Mouse (Mus musculus) Patski (cell line): ENCODE results near the gene Amt. TPM values are rescaled to one million over a fixed set of nuclear protein-coding genes. Genes with fewer than 3 reads are reported as not detected.

ENCODE experiments used
- ATAC-seq: fragments of 100-300 bp; one replicate; pipeline ENCODE4 v1.8.0; 2021
- CTCF ChIA-PET: fragments of 350-600 bp; sonication (Branson Sonifier 250); formaldehyde crosslinking; loops from one replicate; lab custom pipeline; 2022; ENCODE audit warnings: inconsistent platforms; lab: Charles Lee
- POLR2A ChIA-PET: fragments of 350-600 bp; sonication (Branson Sonifier 250); formaldehyde crosslinking; loops from one replicate; lab custom pipeline; 2022; ENCODE audit warnings: antibody characterized with exemption, inconsistent platforms; lab: Charles Lee
- DNase-seq: peaks from one replicate; pipeline ENCODE4 v3.0.0-alpha.2; 2011; ENCODE audit warnings: low read depth, low spot score
- H3K27me3 ChIP-seq: fragments of 371-371 bp; one replicate; pipeline ENCODE4 v1.5.1; 2021
- CTCF ChIP-seq: fragments of 100-300 bp; IDR thresholded peaks from one replicate; pipeline ENCODE4 v1.5.1; 2021
- in situ Hi-C: fragments of 300-500 bp; cut with MboI; formaldehyde crosslinking; loops from 3 replicates; pipeline ENCODE4 v1.11.1; 2018; ENCODE audit warnings: low pct_unique_long_range_greater_than_20kb, mixed read lengths
- polyA plus RNA-seq: library from polyadenylated mRNA; unstranded; gene quantifications from one replicate; pipeline ENCODE4 v1.2.3, GENCODE M21; 2021

Gene Amt
- polyA plus RNA-seq, 1 experiment from 2014 or later = 6.0 TPM

GRCm38 (mm10) chr9:108324784-108325183 is 28.1 kb downstream of the Amt start:
- H3K27me3 ChIP-seq = no peaks in the 10 kb centered on the region
- ATAC-seq (no peak), DNase-seq (no peak)
- CTCF ChIA-PET = interaction anchor here (2.7 kb wide), 1 partner anchor 13 kb away, joined by 9 read pairs; no protein-coding TSS in a partner anchor
- POLR2A ChIA-PET = interaction anchor here (1.1 kb wide), 1 partner anchor 8 kb away, joined by 3 read pairs; no protein-coding TSS in a partner anchor
- in situ Hi-C loops = no loop called here
- no peak for TF ChIP-seq CTCF

GRCm38 (mm10) chr9:108325811-108326210 is 29.2 kb downstream of the Amt start:
- ATAC-seq (no peak), DNase-seq (no peak)
- POLR2A ChIA-PET = interaction anchor here (1.1 to 1.2 kb wide), 2 partner anchors 7 to 16 kb away, joined by 3 read pairs; no protein-coding TSS in a partner anchor
- TF ChIP-seq CTCF = no peak
- H3K27me3 ChIP-seq = no peaks in the 10 kb centered on the region
- in situ Hi-C loops = no loop called here
- CTCF ChIA-PET = no interaction called here

GRCm38 (mm10) chr9:108337848-108338550 is 41.3 kb downstream of the Amt start:
- ChIA-PET CTCF (interaction anchor here (1.4 kb wide), 1 partner anchor 17 kb away, joined by 4 read pairs; no protein-coding TSS in a partner anchor), POLR2A (interaction anchor here (0.7 kb wide), 2 partner anchors 10 to 49 kb away, joined by 3 to 4 read pairs; no protein-coding TSS in a partner anchor)
- in situ Hi-C loops = no loop called here
- DNase-seq (no peak), ATAC-seq (no peak)
- H3K27me3 ChIP-seq = no peaks in the 10 kb centered on the region
- no peak for TF ChIP-seq CTCF

GRCm38 (mm10) chr9:108338551-108338885 is 41.9 kb downstream of the Amt start:
- TF ChIP-seq CTCF = no peak
- no peak for ATAC-seq

GRCm38 (mm10) chr9:108338886-108339781 is 42.5 kb downstream of the Amt start, which contains the start of gene Gpx1:
Gene Gpx1, plus strand, starts transcription at chr9:108338903.
- TF ChIP-seq CTCF = no peak
- in situ Hi-C loops = no loop called here
- peak; percentile 86 for DNase-seq
- ATAC-seq = peak; percentile 89
- H3K27me3 ChIP-seq = no peaks in the 10 kb centered on the region
- ChIA-PET CTCF (interaction anchor here (1.4 kb wide), 1 partner anchor 18 kb away, joined by 4 read pairs; no protein-coding TSS in a partner anchor), POLR2A (interaction anchor here (1.0 to 1.2 kb wide), 2 partner anchors 10 to 75 kb away, joined by 3 read pairs; partner anchors contain the start of gene Dag1)

More at GRCm38 (mm10) chr9:108338551-108338885, 41.9 kb downstream of the Amt start:
- no peaks in the 10 kb centered on the region for H3K27me3 ChIP-seq
- POLR2A ChIA-PET = interaction anchor here (0.7 to 1.2 kb wide), 4 partner anchors 9 to 75 kb away, joined by 3 to 4 read pairs (median 3); partner anchors contain the start of gene Dag1
- CTCF ChIA-PET = interaction anchor here (1.4 kb wide), 1 partner anchor 18 kb away, joined by 4 read pairs; no protein-coding TSS in a partner anchor
- in situ Hi-C loops = no loop called here
- DNase-seq = no peak

- ATAC-seq (no peak), DNase-seq (no peak)
- no peaks in the 10 kb centered on the region for H3K27me3 ChIP-seq
- TF ChIP-seq CTCF = no peak
- in situ Hi-C loops = no loop called here
- CTCF ChIA-PET = no interaction called here
- POLR2A ChIA-PET = interaction anchor here (1.2 to 2.8 kb wide), 2 partner anchors 30 to 76 kb away, joined by 3 to 9 read pairs; partner anchors contain the start of gene Dag1
Measured at GRCm38 (mm10) chr9:108339886-108340257, 43.2 kb downstream of the Amt start.

- ChIA-PET CTCF (no interaction called here), POLR2A (interaction anchor here (2.8 kb wide), 1 partner anchor 31 kb away, joined by 9 read pairs; no protein-coding TSS in a partner anchor)
- H3K27me3 ChIP-seq = no peaks in the 10 kb centered on the region
- ATAC-seq = no peak
- TF ChIP-seq CTCF = no peak
- DNase-seq = no peak
- in situ Hi-C loops = no loop called here
Measured at GRCm38 (mm10) chr9:108340258-108341138, 43.8 kb downstream of the Amt start.

GRCm38 (mm10) chr9:108341139-108341475 is 44.5 kb downstream of the Amt start:
- no peak for DNase-seq
- no peaks in the 10 kb centered on the region for H3K27me3 ChIP-seq
- in situ Hi-C loops = no loop called here
- ChIA-PET POLR2A (interaction anchor here (2.8 kb wide), 1 partner anchor 32 kb away, joined by 9 read pairs; no protein-coding TSS in a partner anchor), CTCF (no interaction called here)
- ATAC-seq = no peak
- no peak for TF ChIP-seq CTCF

GRCm38 (mm10) chr9:108341801-108342200 is 45.1 kb downstream of the Amt start:
- DNase-seq = no peak
- no peak for TF ChIP-seq CTCF
- H3K27me3 ChIP-seq = no peaks in the 10 kb centered on the region
- in situ Hi-C loops = no loop called here
- POLR2A ChIA-PET = interaction anchor here (0.6 to 2.8 kb wide), 2 partner anchors 32 to 75 kb away, joined by 5 to 9 read pairs; no protein-coding TSS in a partner anchor
- CTCF ChIA-PET = interaction anchor here (1.3 to 1.4 kb wide), 2 partner anchors 33 to 246 kb away, joined by 4 read pairs; no protein-coding TSS in a partner anchor
- no peak for ATAC-seq
